Mouse (Mus musculus) MN1 (cell line): ENCODE measurements around the gene Olfr1357.
A peak's percentile ranks its signal among the peaks of the same experiment; 100 is the strongest.

Experiments
- DNase-seq: peaks from one replicate; pipeline ENCODE4 v3.0.0-alpha.2; 2016; ENCODE audit warnings: low spot score

Gene Olfr1357

DNA sequence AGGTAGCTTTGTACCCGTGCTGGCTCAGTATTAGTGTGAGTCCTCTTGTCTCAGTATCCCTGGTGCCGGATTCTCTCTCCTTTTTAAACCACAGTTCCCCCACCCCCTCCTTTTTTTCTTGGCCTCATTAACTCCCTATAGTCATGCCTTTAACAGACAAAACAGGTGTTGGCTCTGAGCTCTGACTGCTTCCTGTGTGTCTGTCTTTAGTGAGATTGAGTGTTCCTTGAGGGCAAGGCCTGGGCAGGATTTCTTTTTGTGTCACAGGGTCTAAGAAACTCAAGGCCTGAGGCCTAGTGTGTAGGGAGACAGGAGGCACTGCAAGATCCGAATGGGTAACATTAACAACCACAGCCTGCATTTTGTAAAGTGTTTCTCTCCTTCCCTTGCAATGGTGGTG lies 39.7 kb downstream of the Olfr1357 start:
- no peak for DNase-seq

- DNase-seq: no peak
Measured at GRCm38 (mm10) chr10:78576435-78577184, 41.3 kb downstream of the Olfr1357 start.

GRCm38 (mm10) chr10:78575690-78576089 lies 42.2 kb downstream of the Olfr1357 start:
- DNase-seq: peak; percentile 92

- peak; percentile 76 for DNase-seq
Measured at GRCm38 (mm10) chr10:78575105-78575632, 42.7 kb downstream of the Olfr1357 start.

- DNase-seq: peak; percentile 99
Measured at GRCm38 (mm10) chr10:78574250-78575104, 43.4 kb downstream of the Olfr1357 start, which contains the start of gene Ilvbl. TSS of gene Ilvbl (plus strand) at chr10:78574346.

DNA sequence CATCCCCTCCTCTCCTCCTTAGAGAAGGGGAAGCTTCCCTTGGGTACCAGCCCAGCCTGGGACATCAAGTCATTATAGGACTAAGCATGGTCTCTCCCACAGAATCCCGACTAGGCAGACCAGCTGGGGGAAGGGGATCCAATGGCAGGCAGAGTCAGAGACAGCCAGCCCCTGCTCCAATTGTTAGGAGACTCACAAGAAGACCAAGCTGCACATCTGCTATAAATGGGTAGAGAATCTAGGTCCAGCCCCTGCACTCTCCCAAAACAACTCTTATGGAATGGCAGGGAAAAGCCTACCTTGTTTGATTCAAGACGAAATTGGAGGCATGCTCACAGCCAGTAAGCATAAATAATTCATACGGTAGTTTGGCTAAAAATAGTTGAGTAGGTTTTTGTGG lies 44.6 kb downstream of the Olfr1357 start:
- DNase-seq: no peak

GRCm38 (mm10) chr10:78570897-78571296 lies 47.0 kb downstream of the Olfr1357 start:
- DNase-seq: no peak

DNA sequence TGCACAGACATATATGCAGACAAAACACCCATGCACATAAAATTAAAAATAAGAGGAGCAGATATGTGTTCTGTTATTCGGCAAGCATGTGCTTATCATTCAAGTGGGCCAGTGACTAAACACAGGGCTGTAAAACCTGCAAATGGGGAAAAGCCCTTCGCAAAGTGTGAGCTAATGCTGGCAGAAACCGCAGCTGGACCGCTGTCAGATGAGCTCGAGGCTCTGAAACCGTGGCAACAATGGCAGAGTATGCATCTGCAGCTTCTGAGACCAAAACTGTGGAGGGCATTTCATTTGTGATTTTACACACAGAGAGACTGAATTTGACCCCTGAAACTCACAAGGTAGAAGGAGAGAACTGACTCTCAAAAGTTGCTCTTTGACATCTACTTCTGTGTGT lies 47.5 kb downstream of the Olfr1357 start:
- no peak for DNase-seq

DNA sequence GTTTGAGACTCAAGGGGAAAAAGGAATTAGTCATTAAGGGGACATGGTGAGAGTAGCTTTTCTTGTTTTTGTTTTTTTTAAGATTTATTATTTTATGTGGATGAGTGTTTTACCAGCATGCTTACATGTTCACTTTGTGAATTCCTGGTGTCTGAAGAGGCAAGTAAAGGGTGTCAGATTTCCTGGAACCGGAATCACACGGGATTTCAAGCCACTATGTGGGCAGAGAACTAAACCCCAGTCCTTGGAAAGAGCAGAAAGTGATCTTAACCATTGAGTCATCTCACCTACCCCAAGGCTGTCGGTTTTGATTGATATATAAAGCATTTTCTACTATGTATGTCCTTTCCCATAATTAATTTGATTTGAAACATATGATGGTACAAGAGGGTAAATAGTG lies 48.2 kb downstream of the Olfr1357 start:
- no peak for DNase-seq

DNA sequence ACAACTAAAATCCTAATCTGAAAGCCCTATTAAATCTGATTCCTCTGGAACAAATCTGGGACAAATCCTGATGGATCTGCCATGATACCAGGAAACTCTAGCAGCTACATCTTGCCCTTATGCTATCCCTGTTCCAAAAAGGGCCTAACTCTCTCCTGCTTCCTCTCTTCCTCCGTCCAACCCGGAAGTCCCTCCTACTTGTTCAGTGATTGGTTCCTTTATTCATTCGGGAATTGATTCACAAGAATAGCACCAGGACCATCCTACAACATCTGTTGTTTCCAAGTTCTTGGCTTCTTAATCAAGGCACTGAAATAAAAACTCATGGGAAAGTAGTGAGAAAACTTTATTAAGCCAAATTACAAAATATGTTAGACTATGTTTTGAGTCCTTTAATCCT lies 48.7 kb downstream of the Olfr1357 start:
- DNase-seq: no peak

DNA sequence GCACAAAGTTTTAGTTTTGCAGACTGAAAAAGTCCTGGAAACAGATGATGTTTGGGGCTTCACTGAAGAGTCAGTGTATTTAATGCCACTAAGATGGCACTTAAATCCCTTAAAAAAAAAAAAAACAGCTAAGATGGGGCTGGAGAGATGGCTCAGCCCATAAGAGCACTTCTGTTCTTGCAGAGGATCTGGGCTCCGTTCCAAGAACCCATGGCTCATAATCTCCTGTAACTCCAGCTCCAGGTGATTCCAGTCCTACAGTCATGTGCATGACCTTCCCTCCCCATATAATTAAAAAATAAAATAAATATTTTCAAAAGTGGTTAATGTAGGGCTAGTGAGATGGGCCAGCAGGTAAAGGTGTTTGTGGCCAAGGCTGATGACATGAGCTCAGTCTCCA lies 52.8 kb downstream of the Olfr1357 start:
- no peak for DNase-seq
